Mouse (Mus musculus) limb, embryonic 12.5 days (tissue): ENCODE data around the gene Gng2. TPM values are rescaled to one million over a fixed set of nuclear protein-coding genes. Genes with fewer than 3 reads are reported as not detected.
A peak's percentile ranks its signal among the peaks of the same experiment; 100 is the strongest.

Experiments used
- ATAC-seq: fragments of 200-750 bp; cut with Nextera tagmentation; 2 replicates; pipeline ENCODE4 v1.8.0; 2017; ENCODE audit warnings: low read depth, moderate TSS enrichment; ENCODE audit not compliant: insufficient number of reproducible peaks, insufficient read depth, low FRiP score, low TSS enrichment
- H3K27ac ChIP-seq: fragments of 300-500 bp; sonication (generic); 2 replicates; pipeline ENCODE4 v1.5.1; 2016; ENCODE audit warnings: mild to moderate bottlenecking, moderate library complexity
- H3K27me3 ChIP-seq: fragments of 300-500 bp; sonication (generic); 2 replicates; pipeline ENCODE4 v1.6.1; 2016; ENCODE audit warnings: mild to moderate bottlenecking, moderate library complexity
- H3K36me3 ChIP-seq: fragments of 300-500 bp; sonication (generic); 2 replicates; pipeline ENCODE4 v1.6.1; 2016; ENCODE audit warnings: mild to moderate bottlenecking, moderate library complexity
- H3K4me1 ChIP-seq: fragments of 300-500 bp; sonication (generic); replicated peaks from 2 replicates; pipeline ENCODE4 v1.6.1; 2016
- H3K4me2 ChIP-seq: fragments of 300-500 bp; sonication (generic); 2 replicates; pipeline ENCODE4 v1.6.1; 2016; ENCODE audit warnings: mild to moderate bottlenecking, moderate library complexity
- H3K4me3 ChIP-seq: fragments of 300-500 bp; sonication (generic); replicated peaks from 2 replicates; pipeline ENCODE4 v1.5.1; 2016; ENCODE audit warnings: mild to moderate bottlenecking
- H3K9ac ChIP-seq: fragments of 300-500 bp; sonication (generic); replicated peaks from 2 replicates; pipeline ENCODE4 v1.6.1; 2016; ENCODE audit warnings: mild to moderate bottlenecking, moderate library complexity
- H3K9me3 ChIP-seq: fragments of 300-500 bp; sonication (generic); 2 replicates; pipeline ENCODE4 v1.6.1; 2016; ENCODE audit warnings: mild to moderate bottlenecking, moderate library complexity
- WGBS: fragments of 180-500 bp; shearing (Covaris S2); methylation state at CpG from one replicate; pipeline ENCODE4 v1.1.7; 2016; 5-methylcytosine and 5-hydroxymethylcytosine counted together
- polyA plus RNA-seq: library from polyadenylated mRNA; unstranded; fragments of >200 nt; fragmentation: Nextera tagmentation; extraction: Ambion mirVana; gene quantifications from 2 replicates; pipeline ENCODE4 v1.2.1, GENCODE M21; 2016

The Gng2 gene
- polyA plus RNA-seq, 1 experiment from 2014 or later = 55.0 TPM

- 84% methylated on average over 6 of the region's 6 CpGs for WGBS
- ATAC-seq = no peak
Measured at GRCm38 (mm10) chr14:19933314-19933713, 44.1 kb downstream of the Gng2 start.

GRCm38 (mm10) chr14:19927879-19928278 is 49.5 kb downstream of the Gng2 start:
- Histone ChIP-seq H3K9me3 (0 out of 2 replicates have a peak, but pooled peaks cover 9% of the 10 kb centered on the region), H3K27me3 (no peaks in the 10 kb centered on the region), H3K9ac (no peak overlapping the region), H3K36me3 (peaks cover 14% of the 10 kb centered on the region), H3K4me1 (no peaks in the 10 kb centered on the region), H3K4me2 (no peak overlapping the region), H3K4me3 (no peak overlapping the region), H3K27ac (no peak overlapping the region)
- WGBS = 53% methylated on average over 6 of the region's 6 CpGs
- ATAC-seq = no peak

More at GRCm38 (mm10) chr14:19933314-19933713, 44.1 kb downstream of the Gng2 start:
- Histone ChIP-seq H3K4me3 (no peak overlapping the region), H3K4me2 (no peak overlapping the region), H3K4me1 (no peaks in the 10 kb centered on the region), H3K27ac (no peak overlapping the region), H3K9ac (no peak overlapping the region), H3K36me3 (peaks cover 10% of the 10 kb centered on the region; the same call in 1 of the 2 replicates), H3K9me3 (no peaks in the 10 kb centered on the region), H3K27me3 (no peaks in the 10 kb centered on the region)

GRCm38 (mm10) chr14:19927156-19927555 is 50.3 kb downstream of the Gng2 start:
- 79% methylated on average over 2 of the region's 2 CpGs for WGBS
- no peak overlapping the region for H3K9ac ChIP-seq

GRCm38 (mm10) chr14:19926312-19926711 is 51.1 kb downstream of the Gng2 start:
- Histone ChIP-seq H3K27ac (peak overlapping the region; percentile 50; the same call in 1 of the 2 replicates), H3K9me3 (0 out of 2 replicates have a peak, but pooled peaks cover 9% of the 10 kb centered on the region), H3K4me1 (no peaks in the 10 kb centered on the region), H3K9ac (no peak overlapping the region), H3K36me3 (peaks cover 11% of the 10 kb centered on the region), H3K4me2 (no peak overlapping the region), H3K27me3 (no peaks in the 10 kb centered on the region), H3K4me3 (no peak overlapping the region)
- no peak for ATAC-seq
- 82% methylated on average over 8 of the region's 8 CpGs for WGBS

More at GRCm38 (mm10) chr14:19927156-19927555, 50.3 kb downstream of the Gng2 start:
- H3K4me2 ChIP-seq = no peak overlapping the region
- no peak for ATAC-seq
- H3K27ac ChIP-seq = no peak overlapping the region
- 0 out of 2 replicates have a peak, but pooled peaks cover 9% of the 10 kb centered on the region for H3K9me3 ChIP-seq
- H3K4me3 ChIP-seq = no peak overlapping the region
- H3K4me1 ChIP-seq = no peaks in the 10 kb centered on the region
- peaks cover 14% of the 10 kb centered on the region for H3K36me3 ChIP-seq
- no peaks in the 10 kb centered on the region for H3K27me3 ChIP-seq

GRCm38 (mm10) chr14:19925157-19925556 is 52.3 kb downstream of the Gng2 start:
- no peak for ATAC-seq
- Histone ChIP-seq H3K27ac (no peak overlapping the region), H3K4me1 (peaks cover 10% of the 10 kb centered on the region), H3K36me3 (peaks cover 9% of the 10 kb centered on the region), H3K9me3 (0 out of 2 replicates have a peak, but pooled peaks cover 9% of the 10 kb centered on the region), H3K4me3 (no peak overlapping the region), H3K9ac (no peak overlapping the region), H3K4me2 (no peak overlapping the region), H3K27me3 (no peaks in the 10 kb centered on the region)
- WGBS = 81% methylated on average over 6 of the region's 6 CpGs

GRCm38 (mm10) chr14:19924086-19924485 is 53.3 kb downstream of the Gng2 start:
- no peak overlapping the region for H3K4me3 ChIP-seq
- no peak for ATAC-seq
- H3K36me3 ChIP-seq = peaks cover 9% of the 10 kb centered on the region
- peaks cover 19% of the 10 kb centered on the region for H3K4me1 ChIP-seq
- H3K27ac ChIP-seq = no peak overlapping the region
- H3K9ac ChIP-seq = no peak overlapping the region
- H3K4me2 ChIP-seq = no peak overlapping the region
- 0 out of 2 replicates have a peak, but pooled peaks cover 9% of the 10 kb centered on the region for H3K9me3 ChIP-seq
- 91% methylated on average over 2 of the region's 2 CpGs for WGBS
- no peaks in the 10 kb centered on the region for H3K27me3 ChIP-seq

GRCm38 (mm10) chr14:19920254-19920691 is 57.2 kb downstream of the Gng2 start:
- Histone ChIP-seq H3K9ac (no peak overlapping the region), H3K36me3 (peaks cover 10% of the 10 kb centered on the region), H3K4me1 (peaks cover 23% of the 10 kb centered on the region), H3K27me3 (no peaks in the 10 kb centered on the region), H3K4me2 (peak overlapping the region; percentile 21; the same call in 1 of the 2 replicates), H3K27ac (peak overlapping the region; percentile 92), H3K4me3 (no peak overlapping the region), H3K9me3 (0 out of 2 replicates have a peak, but pooled peaks cover 9% of the 10 kb centered on the region)
- peak; percentile 85 for ATAC-seq
- 46% methylated on average over 13 of the region's 13 CpGs for WGBS

- ATAC-seq = peak; percentile 6; the same call in 1 of the 2 replicates
- Histone ChIP-seq H3K27me3 (no peaks in the 10 kb centered on the region), H3K27ac (peak overlapping the region; percentile 92), H3K4me2 (peak overlapping the region; percentile 21; the same call in 1 of the 2 replicates), H3K36me3 (peaks cover 14% of the 10 kb centered on the region), H3K4me1 (peaks cover 23% of the 10 kb centered on the region), H3K9ac (no peak overlapping the region), H3K9me3 (0 out of 2 replicates have a peak, but pooled peaks cover 9% of the 10 kb centered on the region), H3K4me3 (no peak overlapping the region)
- WGBS = 61% methylated on average over 7 of the region's 7 CpGs
Measured at GRCm38 (mm10) chr14:19919789-19920188, 57.6 kb downstream of the Gng2 start.

GRCm38 (mm10) chr14:19917534-19917933 is 59.9 kb downstream of the Gng2 start:
- Histone ChIP-seq H3K9ac (no peak overlapping the region), H3K9me3 (no peaks in the 10 kb centered on the region), H3K27me3 (no peaks in the 10 kb centered on the region), H3K4me3 (no peak overlapping the region), H3K27ac (no peak overlapping the region), H3K4me2 (no peak overlapping the region), H3K4me1 (peaks cover 23% of the 10 kb centered on the region), H3K36me3 (0 out of 2 replicates have a peak, but pooled peaks cover 7% of the 10 kb centered on the region)
- no peak for ATAC-seq
- 68% methylated on average over 7 of the region's 7 CpGs for WGBS

- H3K4me1 ChIP-seq = peaks cover 23% of the 10 kb centered on the region
- H3K9ac ChIP-seq = no peak overlapping the region
- H3K9me3 ChIP-seq = no peaks in the 10 kb centered on the region
- no peak for ATAC-seq
- 0 out of 2 replicates have a peak, but pooled peaks cover 7% of the 10 kb centered on the region for H3K36me3 ChIP-seq
- H3K4me3 ChIP-seq = no peak overlapping the region
- H3K4me2 ChIP-seq = no peak overlapping the region
- 88% methylated on average over 2 of the region's 2 CpGs for WGBS
- H3K27me3 ChIP-seq = no peaks in the 10 kb centered on the region
- H3K27ac ChIP-seq = no peak overlapping the region
Measured at GRCm38 (mm10) chr14:19916315-19916714, 61.1 kb downstream of the Gng2 start.

- 0 out of 2 replicates have a peak, but pooled peaks cover 4% of the 10 kb centered on the region for H3K4me1 ChIP-seq
- H3K4me3 ChIP-seq = no peak overlapping the region
- 83% methylated on average over 3 of the region's 3 CpGs for WGBS
- no peak for ATAC-seq
- no peaks in the 10 kb centered on the region for H3K27me3 ChIP-seq
- 0 out of 2 replicates have a peak, but pooled peaks cover 7% of the 10 kb centered on the region for H3K36me3 ChIP-seq
- H3K27ac ChIP-seq = no peak overlapping the region
- H3K9me3 ChIP-seq = no peaks in the 10 kb centered on the region
- H3K4me2 ChIP-seq = no peak overlapping the region
- no peak overlapping the region for H3K9ac ChIP-seq
Measured at GRCm38 (mm10) chr14:19912891-19913290, 64.5 kb downstream of the Gng2 start.

- Histone ChIP-seq H3K9ac (no peak overlapping the region), H3K36me3 (no peaks in the 10 kb centered on the region), H3K27me3 (no peaks in the 10 kb centered on the region), H3K4me1 (peaks cover 19% of the 10 kb centered on the region), H3K4me3 (no peak overlapping the region), H3K27ac (peak overlapping the region; percentile 8; the same call in 1 of the 2 replicates), H3K9me3 (no peaks in the 10 kb centered on the region), H3K4me2 (no peak overlapping the region)
- WGBS = 74% methylated on average over 5 of the region's 5 CpGs
- ATAC-seq = no peak
Measured at GRCm38 (mm10) chr14:19905615-19906014, 71.8 kb downstream of the Gng2 start.
